Mouse (Mus musculus) lung, embryonic 16.5 days (tissue): ENCODE measurements around the gene Ablim1. TPM values are rescaled to one million over a fixed set of nuclear protein-coding genes. Genes with fewer than 3 reads are reported as not detected.

Source experiments
- ATAC-seq: fragments of 200-750 bp; cut with Nextera tagmentation; 2 replicates; pipeline ENCODE4 v1.8.0; 2017; ENCODE audit warnings: low read depth, mild to moderate bottlenecking, moderate library complexity
- H3K27ac ChIP-seq: fragments of 300-500 bp; sonication (generic); 2 replicates; pipeline ENCODE4 v1.5.1; 2014; ENCODE audit warnings: mild to moderate bottlenecking, control low read depth, low read length
- H3K27me3 ChIP-seq: fragments of 300-500 bp; sonication (generic); 2 replicates; pipeline ENCODE4 v1.6.1; 2014; ENCODE audit warnings: low read depth, low read length, mixed read lengths; ENCODE audit not compliant: control insufficient read depth, insufficient read depth
- H3K36me3 ChIP-seq: fragments of 300-500 bp; sonication (generic); 2 replicates; pipeline ENCODE4 v1.6.1; 2014; ENCODE audit warnings: low read length; ENCODE audit not compliant: control insufficient read depth, insufficient read depth
- H3K4me1 ChIP-seq: fragments of 300-500 bp; sonication (generic); replicated peaks from 2 replicates; pipeline ENCODE4 v1.6.1; 2014; ENCODE audit warnings: low read length, mixed read lengths; ENCODE audit not compliant: control insufficient read depth, insufficient read depth
- H3K4me2 ChIP-seq: fragments of 300-500 bp; sonication (generic); 2 replicates; pipeline ENCODE4 v1.6.1; 2014; ENCODE audit warnings: low read depth, low read length, control low read depth
- H3K4me3 ChIP-seq: fragments of 300-500 bp; sonication (generic); 2 replicates; pipeline ENCODE4 v1.5.1; 2014; ENCODE audit warnings: mild to moderate bottlenecking, low read length, control low read depth
- H3K9ac ChIP-seq: fragments of 300-500 bp; sonication (generic); 2 replicates; pipeline ENCODE4 v1.6.1; 2014; ENCODE audit warnings: low read length, control low read depth
- H3K9me3 ChIP-seq: fragments of 300-500 bp; sonication (generic); 2 replicates; pipeline ENCODE4 v1.6.1; 2016; ENCODE audit warnings: low read length; ENCODE audit not compliant: control insufficient read depth
- WGBS: fragments of 180-500 bp; shearing (Covaris S2); extraction: QIAGEN DNeasy Blood & Tissue Kit; methylation state at CpG from one replicate; pipeline ENCODE4 v1.1.7; 2014; 5-methylcytosine and 5-hydroxymethylcytosine counted together
- polyA plus RNA-seq: library from polyadenylated mRNA; unstranded; fragments of >200 nt; fragmentation: Nextera tagmentation; extraction: Ambion mirVana; gene quantifications from 2 replicates; pipeline ENCODE4 v1.2.1, GENCODE M21; 2015

Gene Ablim1
- polyA plus RNA-seq, 1 experiment from 2014 or later = 54.5 TPM

- Histone ChIP-seq H3K27ac (no peak overlapping the region), H3K36me3 (peaks cover 11% of the 10 kb centered on the region), H3K4me2 (0 out of 2 replicates have a peak overlapping the region, but pooled peaks have one; percentile 6), H3K4me1 (peaks cover 8% of the 10 kb centered on the region), H3K9ac (no peak overlapping the region), H3K4me3 (no peak overlapping the region), H3K9me3 (peaks cover 5% of the 10 kb centered on the region), H3K27me3 (no peaks in the 10 kb centered on the region)
- no peak for ATAC-seq
- WGBS = 68% methylated on average over 16 of the region's 16 CpGs
These were observed 259.3 kb downstream of the Ablim1 start for GRCm38 (mm10) chr19:57055215-57056120.

GRCm38 (mm10) chr19:57052959-57053358, 261.8 kb downstream of the Ablim1 start:
- ATAC-seq = no peak
- H3K27ac ChIP-seq = no peak overlapping the region
- H3K36me3 ChIP-seq = peaks cover 5% of the 10 kb centered on the region
- no peak overlapping the region for H3K4me2 ChIP-seq
- WGBS = 59% methylated on average over 8 of the region's 8 CpGs
- no peak overlapping the region for H3K9ac ChIP-seq
- H3K4me3 ChIP-seq = no peak overlapping the region
- peaks cover 5% of the 10 kb centered on the region for H3K9me3 ChIP-seq
- no peaks in the 10 kb centered on the region for H3K27me3 ChIP-seq
- H3K4me1 ChIP-seq = peaks cover 10% of the 10 kb centered on the region

GRCm38 (mm10) chr19:57052016-57052415, 262.7 kb downstream of the Ablim1 start:
- Histone ChIP-seq H3K9ac (no peak overlapping the region), H3K27ac (no peak overlapping the region), H3K36me3 (no peaks in the 10 kb centered on the region), H3K9me3 (no peaks in the 10 kb centered on the region), H3K27me3 (no peaks in the 10 kb centered on the region), H3K4me3 (no peak overlapping the region), H3K4me1 (peaks cover 12% of the 10 kb centered on the region), H3K4me2 (no peak overlapping the region)
- 85% methylated on average over 7 of the region's 7 CpGs for WGBS
- no peak for ATAC-seq

GRCm38 (mm10) chr19:57049592-57050090, 265.1 kb downstream of the Ablim1 start:
- no peak overlapping the region for H3K4me3 ChIP-seq
- 65% methylated on average over 16 of the region's 16 CpGs for WGBS

GRCm38 (mm10) chr19:57047671-57048320, 266.9 kb downstream of the Ablim1 start:
- peak; percentile 90 for ATAC-seq
- Histone ChIP-seq H3K4me1 (peaks cover 7% of the 10 kb centered on the region), H3K27ac (peak overlapping the region; percentile 65), H3K27me3 (no peaks in the 10 kb centered on the region), H3K9ac (no peak overlapping the region), H3K4me3 (no peak overlapping the region), H3K36me3 (peaks cover 3% of the 10 kb centered on the region), H3K9me3 (no peaks in the 10 kb centered on the region), H3K4me2 (no peak overlapping the region)
- 54% methylated on average over 9 of the region's 9 CpGs for WGBS

More at GRCm38 (mm10) chr19:57049592-57050090, 265.1 kb downstream of the Ablim1 start:
- no peaks in the 10 kb centered on the region for H3K9me3 ChIP-seq
- H3K36me3 ChIP-seq = no peaks in the 10 kb centered on the region
- H3K27ac ChIP-seq = no peak overlapping the region
- peaks cover 12% of the 10 kb centered on the region for H3K4me1 ChIP-seq
- H3K4me2 ChIP-seq = no peak overlapping the region
- no peak overlapping the region for H3K9ac ChIP-seq
- no peaks in the 10 kb centered on the region for H3K27me3 ChIP-seq
- ATAC-seq = no peak

- Histone ChIP-seq H3K36me3 (peaks cover 29% of the 10 kb centered on the region), H3K4me1 (no peaks in the 10 kb centered on the region), H3K9me3 (no peaks in the 10 kb centered on the region), H3K4me2 (no peak overlapping the region), H3K27me3 (no peaks in the 10 kb centered on the region), H3K4me3 (no peak overlapping the region), H3K27ac (no peak overlapping the region), H3K9ac (no peak overlapping the region)
- ATAC-seq = no peak
- WGBS = 57% methylated on average over 6 of the region's 6 CpGs
These were observed 275.5 kb downstream of the Ablim1 start for GRCm38 (mm10) chr19:57039258-57039657.

GRCm38 (mm10) chr19:57036860-57037259, 277.9 kb downstream of the Ablim1 start:
- 85% methylated on average over 15 of the region's 15 CpGs for WGBS
- Histone ChIP-seq H3K4me3 (no peak overlapping the region), H3K9me3 (no peaks in the 10 kb centered on the region), H3K9ac (no peak overlapping the region), H3K4me2 (no peak overlapping the region), H3K36me3 (peaks cover 26% of the 10 kb centered on the region), H3K27me3 (no peaks in the 10 kb centered on the region), H3K27ac (no peak overlapping the region), H3K4me1 (no peaks in the 10 kb centered on the region)
- ATAC-seq = no peak

GRCm38 (mm10) chr19:57031582-57031981, 283.1 kb downstream of the Ablim1 start:
- no peak overlapping the region for H3K4me3 ChIP-seq
- no peaks in the 10 kb centered on the region for H3K4me1 ChIP-seq
- H3K27me3 ChIP-seq = no peaks in the 10 kb centered on the region
- H3K36me3 ChIP-seq = peaks cover 5% of the 10 kb centered on the region; the same call in 1 of the 2 replicates
- no peak overlapping the region for H3K4me2 ChIP-seq
- WGBS = 70% methylated on average over 4 of the region's 4 CpGs
- peaks cover 3% of the 10 kb centered on the region; the same call in 1 of the 2 replicates for H3K9me3 ChIP-seq
- no peak for ATAC-seq
- no peak overlapping the region for H3K27ac ChIP-seq
- no peak overlapping the region for H3K9ac ChIP-seq

- Histone ChIP-seq H3K36me3 (no peaks in the 10 kb centered on the region), H3K9me3 (peaks cover 3% of the 10 kb centered on the region; the same call in 1 of the 2 replicates), H3K27ac (no peak overlapping the region), H3K9ac (no peak overlapping the region), H3K4me3 (no peak overlapping the region), H3K4me2 (no peak overlapping the region), H3K4me1 (no peaks in the 10 kb centered on the region), H3K27me3 (no peaks in the 10 kb centered on the region)
- 85% methylated on average over 6 of the region's 6 CpGs for WGBS
- no peak for ATAC-seq
These were observed 285.3 kb downstream of the Ablim1 start for GRCm38 (mm10) chr19:57029461-57029860.
